Mouse (Mus musculus) forebrain, embryonic 16.5 days (tissue): Measurements from ENCODE around the gene Nup133. TPM values are rescaled to one million over a fixed set of nuclear protein-coding genes. Genes with fewer than 3 reads are reported as not detected.
"Not testable (repeated sequence)": the region's sequence is repeated elsewhere in the genome, so short reads cannot be mapped to it uniquely, and the experiment has no call there.

Experiments used
- ATAC-seq: fragments of 200-750 bp; cut with Nextera tagmentation; 2 replicates; pipeline ENCODE4 v1.8.0; 2017; ENCODE audit warnings: mild to moderate bottlenecking, moderate library complexity
- H3K27ac ChIP-seq: fragments of 300-500 bp; sonication (generic); 2 replicates; pipeline ENCODE4 v1.5.1; 2014; ENCODE audit warnings: low read length, control low read depth
- H3K27me3 ChIP-seq: fragments of 300-500 bp; sonication (generic); replicated peaks from 2 replicates; pipeline ENCODE4 v1.6.1; 2014; ENCODE audit warnings: low read length; ENCODE audit not compliant: control insufficient read depth, insufficient read depth
- H3K36me3 ChIP-seq: fragments of 300-500 bp; sonication (generic); 2 replicates; pipeline ENCODE4 v1.6.1; 2014; ENCODE audit not compliant: control insufficient read depth, insufficient read depth
- H3K4me1 ChIP-seq: fragments of 300-500 bp; sonication (generic); replicated peaks from 2 replicates; pipeline ENCODE4 v1.6.1; 2014; ENCODE audit warnings: low read length; ENCODE audit not compliant: control insufficient read depth, insufficient read depth
- H3K4me2 ChIP-seq: fragments of 300-500 bp; sonication (generic); 2 replicates; pipeline ENCODE4 v1.6.1; 2014; ENCODE audit warnings: mild to moderate bottlenecking, low read length, control low read depth
- H3K4me3 ChIP-seq: fragments of 300-500 bp; sonication (generic); replicated peaks from 2 replicates; pipeline ENCODE4 v1.5.1; 2014; ENCODE audit warnings: mild to moderate bottlenecking, low read length, control low read depth
- H3K9ac ChIP-seq: fragments of 300-500 bp; sonication (generic); replicated peaks from 2 replicates; pipeline ENCODE4 v1.6.1; 2014; ENCODE audit warnings: low read depth, low read length, control low read depth
- H3K9me3 ChIP-seq: fragments of 300-500 bp; sonication (generic); 2 replicates; pipeline ENCODE4 v1.6.1; 2016; ENCODE audit warnings: low read length; ENCODE audit not compliant: control insufficient read depth
- WGBS: fragments of 180-500 bp; shearing (Covaris S2); extraction: QIAGEN DNeasy Blood & Tissue Kit; methylation state at CpG from one replicate; pipeline ENCODE4 v1.1.7; 2014; 5-methylcytosine and 5-hydroxymethylcytosine counted together
- polyA plus RNA-seq: library from polyadenylated mRNA; unstranded; fragments of >200 nt; fragmentation: Nextera tagmentation; extraction: Ambion mirVana; gene quantifications from 2 replicates; pipeline ENCODE4 v1.2.1, GENCODE M21; 2015

Nup133 gene
- polyA plus RNA-seq, 1 experiment from 2014 or later, result 31.5 TPM

DNA sequence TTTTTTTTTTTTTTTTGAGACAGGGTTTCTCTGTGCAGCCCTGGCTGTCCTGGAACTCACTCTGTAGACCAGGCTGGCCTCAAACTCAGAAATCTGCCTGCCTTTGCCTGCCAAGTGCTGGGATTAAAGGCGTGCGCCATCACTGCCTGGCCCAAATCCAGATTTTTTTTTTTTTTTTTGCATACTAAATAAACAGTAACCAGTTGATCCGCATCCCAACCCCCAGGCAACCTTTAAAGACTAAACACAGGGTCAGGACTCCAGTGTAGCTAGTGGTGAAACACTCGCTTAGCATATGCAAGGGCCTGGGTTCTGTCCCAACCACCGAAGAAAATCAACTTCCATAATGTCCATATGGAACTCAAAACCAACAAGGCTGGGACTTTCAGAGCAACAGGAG, 11.5 kb upstream of the Nup133 start:
- 47% methylated on average over 5 of the region's 5 CpGs for WGBS
- not testable (repeated sequence) for ATAC-seq, H3K9me3 ChIP-seq

GRCm38 (mm10) chr8:123960056-123960455, 11.0 kb upstream of the Nup133 start:
- Histone ChIP-seq H3K9ac (no peak overlapping the region), H3K9me3 (no peaks in the 10 kb centered on the region), H3K4me3 (no peak overlapping the region), H3K4me1 (no peaks in the 10 kb centered on the region), H3K27me3 (no peaks in the 10 kb centered on the region), H3K4me2 (no peak overlapping the region), H3K27ac (no peak overlapping the region), H3K36me3 (0 out of 2 replicates have a peak, but pooled peaks cover 4% of the 10 kb centered on the region)
- no peak for ATAC-seq
- WGBS, result 86% methylated on average over 9 of the region's 9 CpGs

More for the DNA sequence above, 11.5 kb upstream of the Nup133 start:
- not testable (repeated sequence) for H3K9ac ChIP-seq, H3K27me3 ChIP-seq, H3K36me3 ChIP-seq, H3K4me3 ChIP-seq, H3K27ac ChIP-seq, H3K4me1 ChIP-seq, H3K4me2 ChIP-seq

DNA sequence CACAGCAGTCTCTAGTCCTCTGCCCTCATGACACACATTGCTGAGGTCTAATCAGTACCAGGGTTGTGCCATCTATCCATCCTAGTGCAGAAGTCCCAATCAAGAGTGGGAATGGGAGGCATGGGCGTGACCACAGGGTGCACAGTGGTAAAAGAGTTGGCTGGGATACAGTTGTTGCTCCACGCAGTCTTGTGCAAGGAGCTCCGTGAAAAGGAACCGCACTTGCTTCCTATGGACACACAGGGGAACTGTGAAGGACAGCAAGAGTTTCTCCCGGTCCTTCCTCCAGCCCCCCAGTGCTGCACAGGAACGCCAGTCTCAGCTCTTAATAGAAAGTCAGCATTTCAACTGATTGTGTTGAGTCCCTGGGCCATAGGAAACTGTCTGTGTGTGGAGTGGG, 10.4 kb upstream of the Nup133 start:
- Histone ChIP-seq H3K36me3 (peaks cover 5% of the 10 kb centered on the region), H3K9me3 (no peaks in the 10 kb centered on the region)
- WGBS, result 90% methylated on average over 6 of the region's 6 CpGs

GRCm38 (mm10) chr8:123958130-123958529, 9.1 kb upstream of the Nup133 start:
- Histone ChIP-seq H3K36me3 (peaks cover 10% of the 10 kb centered on the region), H3K4me1 (no peaks in the 10 kb centered on the region), H3K4me2 (no peak overlapping the region), H3K4me3 (no peak overlapping the region), H3K9me3 (no peaks in the 10 kb centered on the region), H3K27me3 (no peaks in the 10 kb centered on the region), H3K27ac (no peak overlapping the region), H3K9ac (no peak overlapping the region)
- WGBS, result 74% methylated on average over 17 of the region's 17 CpGs
- no peak for ATAC-seq

More for the DNA sequence above, 10.4 kb upstream of the Nup133 start:
- Histone ChIP-seq H3K4me3 (no peak overlapping the region), H3K9ac (no peak overlapping the region), H3K27me3 (no peaks in the 10 kb centered on the region), H3K4me1 (no peaks in the 10 kb centered on the region), H3K4me2 (no peak overlapping the region), H3K27ac (no peak overlapping the region)
- ATAC-seq, result no peak

GRCm38 (mm10) chr8:123954246-123954645, 5.2 kb upstream of the Nup133 start:
- 92% methylated on average over 8 of the region's 8 CpGs for whole genome bisulfite sequencing
- Histone ChIP-seq H3K27me3 (no peaks in the 10 kb centered on the region), H3K4me1 (peaks cover 6% of the 10 kb centered on the region), H3K9me3 (no peaks in the 10 kb centered on the region), H3K4me2 (no peak overlapping the region), H3K27ac (no peak overlapping the region), H3K4me3 (no peak overlapping the region), H3K36me3 (peaks cover 12% of the 10 kb centered on the region), H3K9ac (no peak overlapping the region)
- no peak for ATAC-seq

DNA sequence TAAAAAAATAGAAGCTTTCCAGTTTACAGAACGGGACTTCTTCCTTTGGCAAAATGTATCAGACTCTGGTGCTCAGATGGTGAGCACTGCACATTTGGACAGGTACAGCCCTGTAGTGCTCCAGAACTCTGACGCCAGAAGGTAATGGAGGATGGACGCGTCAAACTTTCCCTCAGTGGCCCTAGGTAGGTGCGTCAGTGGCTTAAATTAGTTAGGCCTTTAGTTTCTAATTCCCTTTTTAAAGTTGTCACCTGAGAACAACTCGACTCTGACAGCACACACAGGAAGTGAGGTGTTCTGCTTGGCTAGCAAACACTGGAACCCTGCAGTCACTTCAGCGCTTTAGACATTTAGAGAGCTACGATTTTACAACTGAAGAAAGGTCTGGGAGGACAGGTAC, 4.6 kb upstream of the Nup133 start:
- H3K9ac ChIP-seq, result no peak overlapping the region
- no peak overlapping the region for H3K4me3 ChIP-seq
- no peak overlapping the region for H3K4me2 ChIP-seq
- no peaks in the 10 kb centered on the region for H3K27me3 ChIP-seq
- H3K27ac ChIP-seq, result no peak overlapping the region
- H3K36me3 ChIP-seq, result peaks cover 12% of the 10 kb centered on the region
- ATAC-seq, result no peak
- peaks cover 6% of the 10 kb centered on the region for H3K4me1 ChIP-seq
- WGBS, result 90% methylated on average over 8 of the region's 8 CpGs
- H3K9me3 ChIP-seq, result no peaks in the 10 kb centered on the region

- H3K4me3 ChIP-seq, result peak overlapping the region; percentile 87
- peaks cover 11% of the 10 kb centered on the region for H3K4me1 ChIP-seq
- H3K9ac ChIP-seq, result peak overlapping the region; percentile 83
- 30% methylated on average over 10 of the region's 10 CpGs for WGBS
- H3K27ac ChIP-seq, result no peak overlapping the region
- no peaks in the 10 kb centered on the region for H3K27me3 ChIP-seq
- peak overlapping the region; percentile 81 for H3K4me2 ChIP-seq
- ATAC-seq, result peak; percentile 15; the same call in 1 of the 2 replicates
- no peaks in the 10 kb centered on the region for H3K9me3 ChIP-seq
- peaks cover 15% of the 10 kb centered on the region for H3K36me3 ChIP-seq
Observed at GRCm38 (mm10) chr8:123950077-123950802, 1.2 kb upstream of the Nup133 start.

- peaks cover 17% of the 10 kb centered on the region for H3K36me3 ChIP-seq
- peak; percentile 59 for ATAC-seq
- peaks cover 11% of the 10 kb centered on the region for H3K4me1 ChIP-seq
- H3K4me3 ChIP-seq, result peak overlapping the region; percentile 87
- 5% methylated on average over 10 of the region's 10 CpGs for WGBS
- H3K9ac ChIP-seq, result peak overlapping the region; percentile 83
- no peaks in the 10 kb centered on the region for H3K27me3 ChIP-seq
- H3K27ac ChIP-seq, result peak overlapping the region; percentile 88
- H3K9me3 ChIP-seq, result no peaks in the 10 kb centered on the region
- H3K4me2 ChIP-seq, result peak overlapping the region; percentile 81
Observed at GRCm38 (mm10) chr8:123949686-123949986, 571 bp upstream of the Nup133 start.

DNA sequence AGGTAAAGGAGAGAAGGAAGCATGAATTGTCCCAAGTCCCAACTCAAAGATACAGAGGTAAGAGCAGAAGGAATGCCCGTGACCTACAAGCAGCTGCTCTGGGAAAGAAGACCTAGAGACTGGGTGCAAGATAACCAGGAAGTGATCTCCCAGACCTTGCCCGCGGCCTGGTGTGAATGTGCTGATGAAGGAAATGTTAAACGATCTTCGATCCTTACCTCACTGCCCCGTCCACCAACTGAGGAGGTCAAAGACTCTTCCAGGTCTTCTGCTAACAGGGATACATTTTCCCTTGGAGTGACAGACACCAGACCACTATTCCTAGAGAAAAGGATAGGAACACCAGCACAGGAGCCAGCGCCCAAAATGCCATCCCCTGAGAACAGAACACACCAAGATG, 20.0 kb downstream of the Nup133 start:
- no peaks in the 10 kb centered on the region for H3K27me3 ChIP-seq
- no peak overlapping the region for H3K27ac ChIP-seq
- 94% methylated on average over 7 of the region's 7 CpGs for WGBS
- H3K4me1 ChIP-seq, result no peaks in the 10 kb centered on the region
- no peaks in the 10 kb centered on the region for H3K9me3 ChIP-seq
- no peak overlapping the region for H3K4me3 ChIP-seq
- no peak for ATAC-seq
- H3K4me2 ChIP-seq, result no peak overlapping the region
- H3K9ac ChIP-seq, result no peak overlapping the region
- peaks cover 21% of the 10 kb centered on the region for H3K36me3 ChIP-seq

DNA sequence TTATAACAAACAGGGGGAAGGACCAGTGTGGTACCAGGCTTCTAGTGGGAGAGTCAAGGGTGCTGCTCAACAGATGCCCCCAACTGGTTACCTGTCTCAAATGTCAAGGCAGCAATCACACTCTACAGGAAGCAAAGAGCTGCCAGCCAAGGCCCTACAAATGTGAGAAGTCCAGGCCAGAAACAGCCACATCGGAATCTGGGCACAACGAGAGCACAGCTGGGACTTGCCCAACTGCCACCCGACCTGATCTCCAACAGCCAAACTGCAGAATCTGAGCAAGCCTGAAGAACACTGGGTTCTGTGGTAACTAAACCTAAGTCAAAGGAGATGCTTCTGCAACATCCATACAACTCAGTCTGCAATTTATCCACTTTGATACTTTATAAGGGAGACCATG, 23.4 kb downstream of the Nup133 start:
- Histone ChIP-seq H3K4me1 (no peaks in the 10 kb centered on the region), H3K9ac (no peak overlapping the region), H3K27ac (no peak overlapping the region), H3K9me3 (no peaks in the 10 kb centered on the region), H3K4me3 (no peak overlapping the region), H3K27me3 (no peaks in the 10 kb centered on the region), H3K36me3 (peaks cover 23% of the 10 kb centered on the region), H3K4me2 (no peak overlapping the region)
- WGBS, result 94% methylated on average over 3 of the region's 3 CpGs
- no peak for ATAC-seq
